Mouse (Mus musculus): Measurements from ENCODE around the gene Nav1. TPM values are rescaled to one million over a fixed set of nuclear protein-coding genes. Genes with fewer than 3 reads are reported as not detected.

Gene Nav1
- polyA plus RNA-seq, 2 experiments, result 14.4 to 26.8 TPM

DNA sequence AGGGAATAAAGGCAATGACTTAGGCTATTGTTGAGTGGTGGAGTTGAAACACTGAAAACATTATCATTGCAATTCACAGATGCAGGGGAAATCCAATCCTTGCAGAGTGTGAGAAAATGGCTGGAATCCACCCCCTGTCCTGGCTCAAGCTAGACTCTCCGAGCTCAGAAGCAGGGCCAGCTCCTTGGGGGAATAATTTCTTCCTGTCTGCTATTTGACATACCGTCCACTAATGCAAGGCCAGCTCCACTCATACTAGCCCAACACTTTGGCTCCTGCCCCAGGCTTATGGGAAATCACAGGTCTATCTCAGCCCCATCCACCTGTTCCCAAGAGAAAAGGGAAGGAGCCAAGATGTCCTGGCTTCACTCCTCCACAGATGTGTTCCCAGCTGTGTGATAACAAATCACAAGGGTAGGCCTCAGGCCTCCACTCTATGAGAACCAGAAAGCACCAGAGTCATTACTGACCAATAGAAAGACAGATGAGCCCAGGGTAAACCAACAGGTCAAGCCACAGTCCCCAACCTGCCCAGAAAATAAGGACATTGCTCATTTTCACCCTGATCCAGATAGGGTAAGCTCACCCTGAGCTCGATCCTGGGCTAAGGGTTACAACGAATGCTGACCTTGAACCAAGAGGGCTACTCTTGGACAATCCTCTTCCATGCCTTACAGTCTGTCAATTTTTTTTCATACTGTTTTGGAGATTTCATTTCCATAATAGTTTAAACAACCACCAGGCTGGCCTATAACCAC is 32.5 kb downstream of the Nav1 start:
- DNase-seq (ENCODE audit: low spot score), result peak; percentile 64
- no peak for TF ChIP-seq POLR2A (IDR thresholded peaks at IDR 0.05; ENCODE audit: borderline replicate concordance, extremely low read depth, insufficient read depth, insufficient read length)
- H3K4me2 ChIP-seq (replicated peaks; ENCODE audit: low read depth, low read length, severe bottlenecking), result no peak overlapping the region
- 62% methylated on average over 4 of the region's 4 CpGs for WGBS
- H3K36me3 ChIP-seq (ENCODE audit: control insufficient read depth, insufficient read depth, low read length), result peaks cover 3% of the 10 kb centered on the region; the same call in 1 of the 2 replicates
- H3K9ac ChIP-seq (ENCODE audit: low read depth, low read length, severe bottlenecking), result no peak overlapping the region
- ATAC-seq (ENCODE audit: low FRiP score, low read depth), result peak; percentile 53
- no peaks in the 10 kb centered on the region for H3K27me3 ChIP-seq (ENCODE audit: control insufficient read depth, insufficient read depth, low read length)
- no peak overlapping the region for H3K4me3 ChIP-seq (replicated peaks; ENCODE audit: low read length)
- H3K9me3 ChIP-seq (ENCODE audit: control insufficient read depth, low read length), result no peaks in the 10 kb centered on the region
- peaks cover 40% of the 10 kb centered on the region for H3K4me1 ChIP-seq (ENCODE audit: control insufficient read depth, insufficient read depth, low read length)
- H3K27ac ChIP-seq (replicated peaks; ENCODE audit: low read depth, low read length), result no peak overlapping the region

DNA sequence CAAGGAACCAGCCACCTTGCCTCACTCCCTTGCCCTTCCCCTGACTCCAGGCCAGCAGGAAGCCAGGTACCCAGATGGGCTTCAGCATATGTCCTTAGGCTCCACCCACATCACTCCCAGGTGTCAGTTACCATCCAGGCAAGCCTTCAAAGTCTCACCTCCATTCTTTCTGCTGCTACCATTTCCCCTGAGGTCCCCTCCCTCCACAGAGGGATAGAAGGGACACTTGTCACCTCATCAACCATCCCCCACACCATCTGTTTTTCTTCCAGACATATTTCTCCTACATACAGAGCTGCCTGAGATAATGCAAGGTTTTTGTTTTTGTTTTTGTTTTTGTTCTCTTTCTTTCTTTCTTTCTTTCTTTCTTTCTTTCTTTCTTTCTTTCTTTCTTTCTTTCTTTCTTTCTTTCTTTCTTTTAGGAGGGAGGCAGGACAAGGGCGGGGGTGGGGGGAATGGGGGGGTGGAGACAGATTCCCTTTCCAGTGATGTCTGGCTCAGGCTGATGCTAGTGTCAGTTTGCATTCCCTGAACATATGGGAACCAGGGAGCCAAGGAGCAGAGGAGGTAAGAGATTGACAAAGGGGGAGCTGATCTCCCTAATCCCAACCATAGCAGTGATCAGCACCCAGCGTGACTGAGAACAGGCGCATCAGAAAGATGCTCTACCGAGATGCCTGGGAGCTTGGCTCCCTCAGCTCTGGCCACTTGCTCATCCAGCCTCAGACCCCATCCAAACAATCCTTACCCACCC is 34.8 kb downstream of the Nav1 start:
- H3K4me3 ChIP-seq (replicated peaks; ENCODE audit: low read length), result no peak overlapping the region
- no peak overlapping the region for H3K9ac ChIP-seq (ENCODE audit: low read depth, low read length, severe bottlenecking)
- no peak overlapping the region for H3K4me2 ChIP-seq (replicated peaks; ENCODE audit: low read depth, low read length, severe bottlenecking)
- no peak for TF ChIP-seq POLR2A (IDR thresholded peaks at IDR 0.05; ENCODE audit: borderline replicate concordance, extremely low read depth, insufficient read depth, insufficient read length)
- H3K27me3 ChIP-seq (ENCODE audit: control insufficient read depth, insufficient read depth, low read length), result no peaks in the 10 kb centered on the region
- ATAC-seq (ENCODE audit: low FRiP score, low read depth) (no peak), DNase-seq (ENCODE audit: low spot score) (no peak)
- H3K9me3 ChIP-seq (ENCODE audit: control insufficient read depth, low read length), result no peaks in the 10 kb centered on the region
- 39% methylated on average over 4 of the region's 4 CpGs for WGBS
- peaks cover 3% of the 10 kb centered on the region; the same call in 1 of the 2 replicates for H3K36me3 ChIP-seq (ENCODE audit: control insufficient read depth, insufficient read depth, low read length)
- no peak overlapping the region for H3K27ac ChIP-seq (replicated peaks; ENCODE audit: low read depth, low read length)
- peaks cover 22% of the 10 kb centered on the region for H3K4me1 ChIP-seq (ENCODE audit: control insufficient read depth, insufficient read depth, low read length)

DNA sequence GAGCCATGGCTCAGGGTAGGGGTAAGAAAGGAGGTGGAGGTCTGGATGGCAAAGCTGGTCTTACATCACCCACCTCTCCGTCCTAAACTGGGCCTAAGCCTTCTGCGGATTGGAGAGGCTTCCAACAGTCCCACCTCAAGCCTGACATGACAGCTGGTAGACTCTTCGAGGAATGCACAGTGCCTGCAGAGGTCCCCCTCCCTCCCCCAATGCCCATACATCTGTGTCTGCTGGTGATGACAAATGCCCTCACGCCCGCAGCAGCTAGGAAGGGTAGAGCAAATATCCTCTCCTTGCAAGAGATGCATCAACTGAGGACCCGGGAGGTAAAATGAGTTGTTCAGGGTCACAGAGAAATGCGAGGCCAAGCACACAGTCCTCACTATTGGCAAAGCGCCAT is 39.0 kb downstream of the Nav1 start:
- Histone ChIP-seq H3K4me1 (ENCODE audit: control insufficient read depth, insufficient read depth, low read length) (peaks cover 36% of the 10 kb centered on the region), H3K36me3 (ENCODE audit: control insufficient read depth, insufficient read depth, low read length) (no peaks in the 10 kb centered on the region), H3K27ac (replicated peaks; ENCODE audit: low read depth, low read length) (no peak overlapping the region), H3K9ac (ENCODE audit: low read depth, low read length, severe bottlenecking) (no peak overlapping the region), H3K4me2 (replicated peaks; ENCODE audit: low read depth, low read length, severe bottlenecking) (no peak overlapping the region), H3K27me3 (ENCODE audit: control insufficient read depth, insufficient read depth, low read length) (no peaks in the 10 kb centered on the region), H3K9me3 (ENCODE audit: control insufficient read depth, low read length) (no peaks in the 10 kb centered on the region), H3K4me3 (replicated peaks; ENCODE audit: low read length) (no peak overlapping the region)
- DNase-seq (ENCODE audit: low spot score) (no peak), ATAC-seq (ENCODE audit: low FRiP score, low read depth) (no peak)
- TF ChIP-seq POLR2A (IDR thresholded peaks at IDR 0.05; ENCODE audit: borderline replicate concordance, extremely low read depth, insufficient read depth, insufficient read length), result no peak
- WGBS, result 84% methylated on average over 8 of the region's 8 CpGs

DNA sequence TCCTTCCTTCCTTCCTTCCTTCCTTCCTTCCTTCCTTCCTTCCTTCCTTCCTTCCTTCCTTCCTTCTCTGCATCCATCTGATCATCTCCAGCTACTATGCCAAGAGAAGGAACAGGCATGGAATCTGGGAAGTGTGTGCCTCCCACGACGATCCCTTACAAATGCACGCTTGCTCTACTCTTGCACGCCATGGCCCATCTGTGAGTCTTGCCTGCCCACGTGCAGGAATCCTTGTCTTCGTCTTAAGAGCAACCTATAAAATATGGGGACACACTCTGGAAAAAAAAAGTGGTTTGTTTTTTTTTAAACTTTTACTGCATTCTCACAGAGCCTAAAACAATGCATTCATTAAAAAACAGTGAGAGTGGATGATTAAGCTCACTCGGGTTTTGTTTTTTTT is 40.5 kb downstream of the Nav1 start:
- Histone ChIP-seq H3K9ac (ENCODE audit: low read depth, low read length, severe bottlenecking) (no peak overlapping the region), H3K4me2 (replicated peaks; ENCODE audit: low read depth, low read length, severe bottlenecking) (no peak overlapping the region), H3K36me3 (ENCODE audit: control insufficient read depth, insufficient read depth, low read length) (no peaks in the 10 kb centered on the region), H3K9me3 (ENCODE audit: control insufficient read depth, low read length) (no peaks in the 10 kb centered on the region), H3K27me3 (ENCODE audit: control insufficient read depth, insufficient read depth, low read length) (no peaks in the 10 kb centered on the region), H3K4me1 (ENCODE audit: control insufficient read depth, insufficient read depth, low read length) (peaks cover 38% of the 10 kb centered on the region), H3K4me3 (replicated peaks; ENCODE audit: low read length) (no peak overlapping the region), H3K27ac (replicated peaks; ENCODE audit: low read depth, low read length) (no peak overlapping the region)
- no peak for ATAC-seq (ENCODE audit: low FRiP score, low read depth)
- no peak for TF ChIP-seq POLR2A (IDR thresholded peaks at IDR 0.05; ENCODE audit: borderline replicate concordance, extremely low read depth, insufficient read depth, insufficient read length)
- no peak for DNase-seq (ENCODE audit: low spot score)
- 41% methylated on average over 7 of the region's 7 CpGs for WGBS

DNA sequence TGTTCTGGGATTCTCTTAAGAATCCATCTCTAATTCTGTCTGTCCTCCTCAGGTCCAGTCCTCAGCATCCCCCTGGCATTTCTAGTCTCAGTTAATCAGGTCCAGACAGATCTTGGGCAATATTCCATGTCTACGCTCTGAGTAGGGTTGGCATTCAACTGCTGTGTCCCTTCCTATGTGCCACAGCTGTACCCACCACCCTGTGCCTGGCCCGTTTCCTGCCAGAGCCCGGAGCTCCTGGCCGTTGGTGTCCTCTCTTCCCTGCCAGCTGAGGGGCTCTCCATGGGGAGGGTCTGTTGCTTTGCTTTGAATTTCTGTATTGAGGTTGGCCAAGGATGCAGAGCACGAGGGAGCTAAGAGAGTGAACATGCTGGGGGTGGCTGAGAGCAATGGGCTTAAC is 41.3 kb downstream of the Nav1 start:
- no peak overlapping the region for H3K4me3 ChIP-seq (replicated peaks; ENCODE audit: low read length)
- no peak overlapping the region for H3K27ac ChIP-seq (replicated peaks; ENCODE audit: low read depth, low read length)
- TF ChIP-seq POLR2A (IDR thresholded peaks at IDR 0.05; ENCODE audit: borderline replicate concordance, extremely low read depth, insufficient read depth, insufficient read length), result no peak
- DNase-seq (ENCODE audit: low spot score), result no peak
- 76% methylated on average over 5 of the region's 5 CpGs for WGBS
- H3K9me3 ChIP-seq (ENCODE audit: control insufficient read depth, low read length), result no peaks in the 10 kb centered on the region
- no peak overlapping the region for H3K9ac ChIP-seq (ENCODE audit: low read depth, low read length, severe bottlenecking)
- ATAC-seq (ENCODE audit: low FRiP score, low read depth), result no peak
- H3K27me3 ChIP-seq (ENCODE audit: control insufficient read depth, insufficient read depth, low read length), result no peaks in the 10 kb centered on the region
- peaks cover 38% of the 10 kb centered on the region for H3K4me1 ChIP-seq (ENCODE audit: control insufficient read depth, insufficient read depth, low read length)
- H3K36me3 ChIP-seq (ENCODE audit: control insufficient read depth, insufficient read depth, low read length), result no peaks in the 10 kb centered on the region
- H3K4me2 ChIP-seq (replicated peaks; ENCODE audit: low read depth, low read length, severe bottlenecking), result no peak overlapping the region

Measured in limb, embryonic 14.5 days (tissue).